In the genomic region with DNA sequence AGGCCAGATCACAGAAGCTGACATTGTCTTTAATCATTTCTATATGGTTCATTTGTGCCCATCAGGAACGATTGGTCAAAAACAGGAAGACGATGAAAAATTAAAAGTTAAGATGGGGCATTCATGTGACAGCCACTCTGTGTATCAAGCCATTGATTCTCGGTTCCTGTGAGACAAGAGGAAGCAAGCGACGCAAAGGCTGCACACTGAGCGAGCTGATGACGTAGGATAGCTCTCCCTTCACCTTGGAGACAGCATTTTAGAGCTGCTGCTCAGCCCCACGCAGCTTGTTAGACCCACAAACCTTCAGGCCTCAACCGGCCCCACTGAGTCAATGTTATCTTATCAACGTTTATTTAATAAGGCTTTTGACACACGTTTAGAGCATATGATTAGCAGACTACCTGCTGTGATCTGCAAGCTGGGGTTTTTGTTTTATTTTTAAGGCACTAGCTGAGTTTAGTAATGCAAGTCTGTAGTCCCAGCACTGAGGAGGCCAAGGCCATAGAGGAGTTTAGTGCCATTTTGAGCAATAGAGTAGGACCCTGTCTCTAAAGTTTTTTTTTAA, we compare ENCODE assay signal across 34 mouse cellular contexts. TPM values are rescaled to one million over a fixed set of nuclear protein-coding genes. Genes with fewer than 3 reads are reported as not detected.
"Had no signal": no experiment of that assay in that cellular context is flagged by ENCODE, and none has a peak within 500 bp of the region (broad histone marks: within the 10 kb centered on the region; RNA-seq: fewer than 3 reads in every experiment).

No protein-coding gene starts in this region.

- H3K27me3 ChIP-seq: intestine, embryonic 15.5 days; kidney, embryonic 15.5 days; limb, embryonic 13.5 days; liver, embryonic 15.5 days; lung, embryonic 15.5 days; neural tube, embryonic 13.5 days had no signal

- H3K4me3 ChIP-seq: intestine, embryonic 15.5 days; kidney, embryonic 15.5 days; limb, embryonic 10.5 days; limb, embryonic 13.5 days; liver, embryonic 12.5 days; liver, embryonic 15.5 days; lung, embryonic 15.5 days; megakaryocyte, embryonic 14.5 days; midbrain, embryonic 10.5 days; myocyte; neural tube, embryonic 13.5 days had no signal

- H3K27ac ChIP-seq: intestine, embryonic 15.5 days; kidney, embryonic 15.5 days; limb, embryonic 10.5 days; limb, embryonic 13.5 days; liver, embryonic 12.5 days; liver, embryonic 15.5 days; lung, embryonic 15.5 days; midbrain, embryonic 10.5 days; neural tube, embryonic 13.5 days; stomach, postnatal 0 days had no signal

- ATAC-seq: intestine, embryonic 15.5 days; liver, embryonic 12.5 days had no signal

- DNase-seq: kidney, adult 11 months; kidney, adult 8-10 months; kidney, postnatal 10 days; kidney, postnatal 36 days; layer of hippocampus, adult 9-11 months; liver; lung, adult 18-20 months; lung, postnatal 10 days; lung, postnatal 36 days; right cerebral cortex, adult 18-20 months; right cerebral cortex, postnatal 14 days; right cerebral cortex, postnatal 4 days; thymus, adult 18-20 months; thymus, postnatal 36 days had no signal

- H3K9ac ChIP-seq: intestine, embryonic 15.5 days; kidney, embryonic 15.5 days; limb, embryonic 13.5 days; liver, embryonic 12.5 days; liver, embryonic 15.5 days; lung, embryonic 15.5 days; neural tube, embryonic 13.5 days had no signal

- H3K4me2 ChIP-seq: intestine, embryonic 15.5 days; kidney, embryonic 15.5 days; limb, embryonic 13.5 days; liver, embryonic 12.5 days; liver, embryonic 15.5 days; lung, embryonic 15.5 days; neural tube, embryonic 13.5 days had no signal

- H3K9me3 ChIP-seq: intestine, embryonic 15.5 days; kidney, embryonic 15.5 days; limb, embryonic 10.5 days; limb, embryonic 13.5 days; liver, embryonic 12.5 days; liver, embryonic 15.5 days; lung, embryonic 15.5 days; megakaryocyte, embryonic 14.5 days; midbrain, embryonic 10.5 days; neural tube, embryonic 13.5 days had no signal

RNA-seq across cellular contexts. Expression of gene Gast, which starts 9.1 kb away (rescaled TPM):
- total RNA-seq: layer of hippocampus, adult 18-20 months; layer of hippocampus, postnatal 25 days; left cerebral cortex, adult 18-20 months; left cerebral cortex, postnatal 25 days; monocyte, adult 5-6 weeks; neutrophil, adult 5-6 weeks had no signal
- polyA plus RNA-seq: kidney, embryonic 15.5 days; limb, embryonic 10.5 days; limb, embryonic 13.5 days; liver, embryonic 12.5 days; liver, embryonic 15.5 days; lung, embryonic 15.5 days; midbrain, embryonic 10.5 days; myocyte; neural tube, embryonic 13.5 days; urinary bladder, adult 2 months had no signal

RNA-seq across cellular contexts. Expression of gene Hap1, which starts 30.8 kb away (rescaled TPM):
- total RNA-seq: monocyte, adult 5-6 weeks had no signal

RNA-seq across cellular contexts. Expression of gene Krt42, which starts 55.5 kb away (rescaled TPM):
- total RNA-seq: layer of hippocampus, adult 18-20 months; layer of hippocampus, postnatal 25 days; left cerebral cortex, postnatal 25 days; monocyte, adult 5-6 weeks; neutrophil, adult 5-6 weeks had no signal
- polyA plus RNA-seq: intestine, embryonic 15.5 days; kidney, embryonic 15.5 days; limb, embryonic 10.5 days; limb, embryonic 13.5 days; liver, embryonic 12.5 days; liver, embryonic 15.5 days; lung, embryonic 15.5 days; midbrain, embryonic 10.5 days; myocyte; neural tube, embryonic 13.5 days; stomach, embryonic 14.5 days; urinary bladder, adult 2 months had no signal
